Mouse (Mus musculus): Measurements from ENCODE around the gene Glul. TPM values are rescaled to one million over a fixed set of nuclear protein-coding genes. Genes with fewer than 3 reads are reported as not detected.
"Not testable (repeated sequence)": the region's sequence is repeated elsewhere in the genome, so short reads cannot be mapped to it uniquely, and the experiment has no call there.

Gene Glul
- 297 and 313 TPM in 2 replicates for total RNA-seq (2014; rRNA removed)
- polyA plus RNA-seq (2015; fragmentation: Nextera tagmentation; extraction: Ambion mirVana), result 254 and 255 TPM in 2 replicates

DNA sequence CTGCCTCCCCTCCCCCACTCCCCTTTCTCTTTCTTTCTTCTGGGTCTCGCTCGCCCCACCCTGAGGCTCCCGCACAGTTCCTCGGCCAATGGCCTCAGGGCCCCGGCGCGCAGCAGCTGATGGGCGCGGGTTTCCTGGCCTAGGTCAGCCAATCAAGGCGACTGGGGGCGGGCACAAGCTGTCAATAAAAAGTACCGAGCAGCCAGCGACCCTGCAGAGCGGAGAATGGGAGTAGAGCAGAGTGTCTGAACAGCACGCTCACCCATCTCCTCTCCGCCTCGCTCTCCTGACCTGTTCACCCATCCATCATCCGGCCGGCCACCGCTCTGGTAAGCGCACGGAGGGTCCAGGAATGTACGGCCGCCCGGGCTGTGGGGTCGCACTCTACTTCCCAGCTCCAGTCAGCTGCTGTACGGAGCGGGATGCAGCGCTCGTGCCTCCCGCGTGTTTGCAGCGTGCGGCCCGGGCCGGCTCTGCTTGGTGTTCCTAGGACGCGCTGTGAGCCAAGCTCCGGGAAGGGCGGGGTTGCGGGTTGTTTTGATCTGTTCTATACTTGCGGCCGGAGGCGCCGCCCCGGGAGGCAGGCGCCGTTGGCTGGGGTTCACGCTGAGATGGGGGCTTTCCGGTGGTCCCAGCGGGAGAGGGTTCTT, at the start of gene Glul, which contains the start of gene Teddm2:
TSS of gene Glul (plus strand) at position 214 of the 650 bp plus-strand sequence.
TSS of gene Teddm2 (minus strand) at position 498 of the 650 bp plus-strand sequence.
- DNase-seq (peak; percentile 97), ATAC-seq (peak; percentile 95)
- Histone ChIP-seq H3K36me3 (ENCODE audit: insufficient read depth) (peaks cover 23% of the 10 kb centered on the region), H3K4me2 (ENCODE audit: low read depth) (peak within 1 kb of the TSS; percentile 81), H3K9ac (peak within 1 kb of the TSS; percentile 97), H3K9me3 (ENCODE audit: low read length) (no peaks in the 10 kb centered on the region), H3K4me3 (ENCODE audit: low read depth, low read length) (peak within 1 kb of the TSS; percentile 93), H3K27me3 (ENCODE audit: insufficient read depth, low read length) (no peaks in the 10 kb centered on the region), H3K27ac (ENCODE audit: low read depth, low read length) (peak within 1 kb of the TSS; percentile 97), H3K4me1 (ENCODE audit: insufficient read depth) (peaks cover 20% of the 10 kb centered on the region; the same call in 1 of the 2 replicates)
- TF ChIP-seq CTCF (IDR thresholded peaks at IDR 0.05; ENCODE audit: low read depth), result no peak
- 4% methylated on average over 49 of the region's 51 CpGs for WGBS

DNA sequence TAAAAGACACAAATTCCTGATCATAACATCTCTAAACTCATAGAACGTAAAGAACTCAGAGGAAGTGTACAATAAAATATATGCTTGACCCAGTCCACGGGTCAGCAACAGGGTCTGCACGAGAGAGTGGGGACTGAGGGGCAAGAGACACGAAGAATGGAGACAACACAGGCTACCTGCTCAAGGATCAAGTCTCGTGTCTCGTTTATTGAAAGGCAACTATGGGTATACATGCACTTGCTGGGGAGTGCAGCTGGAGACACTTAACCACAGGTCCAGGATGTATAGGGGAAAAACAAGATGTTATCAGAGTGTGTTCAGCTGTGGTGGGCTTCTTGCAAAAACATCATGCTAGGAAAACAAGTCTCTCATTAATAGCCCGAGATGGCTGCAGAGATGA, 47.0 kb upstream of the Glul start:
- H3K36me3 ChIP-seq (ENCODE audit: insufficient read depth); H3K27ac ChIP-seq (ENCODE audit: low read depth, low read length); H3K9me3 ChIP-seq (ENCODE audit: low read length); H3K27me3 ChIP-seq (ENCODE audit: insufficient read depth, low read length); ATAC-seq; H3K4me3 ChIP-seq (ENCODE audit: low read depth, low read length); H3K9ac ChIP-seq; H3K4me2 ChIP-seq (ENCODE audit: low read depth); DNase-seq; H3K4me1 ChIP-seq (ENCODE audit: insufficient read depth): not testable (repeated sequence)
- WGBS, result 84% methylated on average over 7 of the region's 7 CpGs

DNA sequence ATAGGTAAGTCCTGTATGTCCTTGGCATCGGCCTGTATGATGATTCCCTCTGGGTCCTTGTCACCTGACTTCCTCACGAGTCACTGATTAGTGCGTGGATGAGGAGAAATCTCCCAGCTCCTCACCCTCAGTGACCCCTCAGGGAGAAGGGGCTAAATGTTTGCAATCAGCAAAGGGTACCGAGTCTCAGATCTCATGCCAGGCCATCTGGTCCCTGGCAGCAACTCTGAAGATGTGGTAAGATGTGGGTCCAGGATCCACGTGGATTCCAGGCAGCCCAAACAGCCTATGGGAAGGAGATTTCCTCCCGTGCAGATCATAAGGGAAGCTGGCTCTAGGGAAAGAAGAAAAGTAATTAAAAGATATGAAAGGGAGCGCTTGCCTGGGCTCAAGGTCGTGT, 43.8 kb upstream of the Glul start:
- WGBS, result 70% methylated on average over 8 of the region's 8 CpGs
- H3K36me3 ChIP-seq (ENCODE audit: insufficient read depth), result no peaks in the 10 kb centered on the region
- H3K9ac ChIP-seq, result no peak overlapping the region
- no peaks in the 10 kb centered on the region for H3K4me1 ChIP-seq (ENCODE audit: insufficient read depth)
- TF ChIP-seq CTCF (IDR thresholded peaks at IDR 0.05; ENCODE audit: low read depth), result no peak
- H3K4me2 ChIP-seq (ENCODE audit: low read depth), result no peak overlapping the region
- H3K4me3 ChIP-seq (ENCODE audit: low read depth, low read length), result no peak overlapping the region
- ATAC-seq (no peak), DNase-seq (no peak)
- H3K27me3 ChIP-seq (ENCODE audit: insufficient read depth, low read length), result no peaks in the 10 kb centered on the region
- H3K9me3 ChIP-seq (ENCODE audit: low read length), result no peaks in the 10 kb centered on the region
- H3K27ac ChIP-seq (ENCODE audit: low read depth, low read length), result no peak overlapping the region

DNA sequence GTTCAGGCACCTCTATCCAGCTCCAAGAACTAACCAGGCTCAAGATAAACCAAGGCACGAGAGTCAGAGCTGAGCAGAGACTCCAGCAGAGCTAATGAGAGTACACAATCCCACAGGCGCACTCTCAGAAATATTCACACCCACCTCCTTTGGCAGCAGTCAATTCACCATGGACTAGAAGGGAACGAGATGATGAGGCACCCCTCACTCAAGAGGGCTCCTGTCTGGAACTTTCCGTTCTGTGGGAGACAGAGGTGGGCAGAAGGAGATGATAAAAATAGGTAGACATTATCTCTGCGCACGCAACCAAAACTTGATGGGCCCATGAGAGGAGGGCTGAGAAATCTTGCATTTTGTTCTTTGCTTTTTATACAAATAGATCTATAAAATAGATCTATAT, 25.7 kb upstream of the Glul start, which contains the start of gene Teddm1b:
TSS of gene Teddm1b (plus strand) at position 301 of the 400 bp plus-strand sequence.
- no peak for TF ChIP-seq CTCF (IDR thresholded peaks at IDR 0.05; ENCODE audit: low read depth)
- H3K4me3 ChIP-seq (ENCODE audit: low read depth, low read length), result no peak within 1 kb of the TSS
- 85% methylated on average over 6 of the region's 6 CpGs for WGBS
- ATAC-seq (no peak), DNase-seq (no peak)
- H3K9me3 ChIP-seq (ENCODE audit: low read length), result no peaks in the 10 kb centered on the region
- H3K4me2 ChIP-seq (ENCODE audit: low read depth), result no peak within 1 kb of the TSS
- H3K27me3 ChIP-seq (ENCODE audit: insufficient read depth, low read length), result no peaks in the 10 kb centered on the region
- no peaks in the 10 kb centered on the region for H3K36me3 ChIP-seq (ENCODE audit: insufficient read depth)
- H3K27ac ChIP-seq (ENCODE audit: low read depth, low read length), result no peak within 1 kb of the TSS
- no peaks in the 10 kb centered on the region for H3K4me1 ChIP-seq (ENCODE audit: insufficient read depth)
- H3K9ac ChIP-seq, result no peak within 1 kb of the TSS

DNA sequence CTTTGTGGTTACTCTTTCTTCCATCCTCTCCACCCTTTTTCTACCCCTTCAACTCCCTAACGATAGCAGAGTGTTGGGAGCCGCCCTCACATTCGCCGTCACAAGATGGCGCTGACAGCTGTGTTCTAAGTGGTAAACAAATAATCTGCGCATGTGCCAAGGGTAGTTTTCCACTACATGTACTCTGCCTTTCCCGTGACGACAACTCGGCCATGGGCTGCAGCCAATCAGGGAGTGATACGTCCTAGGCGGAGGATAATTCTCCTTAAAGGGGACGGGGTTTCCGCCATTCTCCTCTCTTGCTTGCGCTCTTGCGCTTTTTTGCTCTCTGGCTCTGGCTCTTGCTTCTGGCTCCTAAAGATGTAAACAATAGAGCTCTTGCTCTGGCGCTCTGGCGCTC, 19.4 kb upstream of the Glul start:
- H3K9me3 ChIP-seq (ENCODE audit: low read length); H3K27me3 ChIP-seq (ENCODE audit: insufficient read depth, low read length); H3K4me2 ChIP-seq (ENCODE audit: low read depth); H3K4me3 ChIP-seq (ENCODE audit: low read depth, low read length); H3K27ac ChIP-seq (ENCODE audit: low read depth, low read length); H3K36me3 ChIP-seq (ENCODE audit: insufficient read depth); H3K4me1 ChIP-seq (ENCODE audit: insufficient read depth); ATAC-seq; DNase-seq; H3K9ac ChIP-seq: not testable (repeated sequence)
- 96% methylated on average over 17 of the region's 17 CpGs for WGBS

DNA sequence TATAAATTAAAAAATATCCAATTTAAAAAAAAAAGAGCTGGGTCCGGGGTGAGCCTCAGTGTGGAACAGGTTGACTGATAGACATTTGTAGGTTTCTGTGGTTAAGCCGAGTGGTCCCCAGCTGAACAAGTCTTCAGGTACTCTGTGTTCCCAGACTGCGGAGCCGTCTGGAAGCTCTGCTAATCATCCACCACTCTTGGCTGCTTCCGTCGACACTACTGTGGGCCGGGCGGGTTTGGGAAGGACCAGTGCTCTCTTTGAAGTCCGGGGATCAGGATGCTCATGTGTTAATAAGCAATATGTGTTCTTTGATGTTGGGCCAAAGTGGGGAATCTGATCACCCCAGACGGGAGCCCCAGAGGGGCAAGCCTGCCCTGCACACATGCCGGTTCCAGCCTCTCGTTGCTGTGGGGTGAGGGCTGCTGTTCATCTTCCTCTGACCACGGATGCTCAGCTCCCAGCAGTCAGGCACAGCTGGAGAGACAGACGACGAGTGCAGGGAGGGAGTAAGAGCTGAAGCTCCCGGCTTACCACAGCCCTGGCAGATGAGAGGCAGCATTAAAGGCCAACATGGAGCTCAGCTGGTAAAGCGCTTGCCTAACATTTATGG, 13.6 kb upstream of the Glul start:
- TF ChIP-seq CTCF (IDR thresholded peaks at IDR 0.05; ENCODE audit: low read depth), result no peak
- no peak for DNase-seq
- Histone ChIP-seq H3K27ac (ENCODE audit: low read depth, low read length) (no peak overlapping the region), H3K9ac (no peak overlapping the region), H3K36me3 (ENCODE audit: insufficient read depth) (no peaks in the 10 kb centered on the region), H3K27me3 (ENCODE audit: insufficient read depth, low read length) (no peaks in the 10 kb centered on the region), H3K9me3 (ENCODE audit: low read length) (no peaks in the 10 kb centered on the region), H3K4me2 (ENCODE audit: low read depth) (no peak overlapping the region), H3K4me3 (ENCODE audit: low read depth, low read length) (no peak overlapping the region), H3K4me1 (ENCODE audit: insufficient read depth) (no peaks in the 10 kb centered on the region)
- peak; percentile 32; the same call in 1 of the 2 replicates for ATAC-seq
- WGBS, result 40% methylated on average over 17 of the region's 17 CpGs

DNA sequence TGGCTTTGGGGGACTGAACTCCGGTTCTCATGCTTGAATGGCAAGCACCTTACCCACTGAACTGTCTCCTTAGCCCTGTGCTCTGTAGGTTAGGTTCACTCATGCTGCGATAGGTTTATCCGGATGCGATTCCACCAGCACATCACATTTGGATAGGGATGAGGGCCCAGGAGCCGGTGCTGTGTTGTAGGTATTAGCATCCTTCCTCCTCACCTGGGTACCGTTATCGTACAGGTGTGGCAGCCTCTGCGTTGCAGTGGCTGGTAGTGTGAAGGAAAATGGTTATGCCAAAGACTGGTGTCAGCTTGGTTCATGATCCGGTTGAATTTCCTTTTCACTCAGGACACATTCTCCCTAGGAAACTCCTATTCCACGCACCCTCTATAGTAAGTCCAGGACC, 9.6 kb upstream of the Glul start:
- H3K4me2 ChIP-seq (ENCODE audit: low read depth), result no peak overlapping the region
- no peak overlapping the region for H3K9ac ChIP-seq
- H3K27ac ChIP-seq (ENCODE audit: low read depth, low read length), result no peak overlapping the region
- ATAC-seq (no peak), DNase-seq (no peak)
- no peaks in the 10 kb centered on the region for H3K4me1 ChIP-seq (ENCODE audit: insufficient read depth)
- H3K9me3 ChIP-seq (ENCODE audit: low read length), result no peaks in the 10 kb centered on the region
- no peak overlapping the region for H3K4me3 ChIP-seq (ENCODE audit: low read depth, low read length)
- H3K27me3 ChIP-seq (ENCODE audit: insufficient read depth, low read length), result no peaks in the 10 kb centered on the region; the same call in 1 of the 2 replicates
- TF ChIP-seq CTCF (IDR thresholded peaks at IDR 0.05; ENCODE audit: low read depth), result no peak
- WGBS, result 93% methylated on average over 10 of the region's 10 CpGs
- H3K36me3 ChIP-seq (ENCODE audit: insufficient read depth), result no peaks in the 10 kb centered on the region
